Mouse (Mus musculus) liver, embryonic 14.5 days (tissue): ENCODE measurements around the gene Mdm2.

Experiments
- CTCF ChIP-seq: IDR thresholded peaks from 2 replicates; pipeline ENCODE4 v1.5.1; 2016; ENCODE audit warnings: antibody characterized with exemption, low read depth, control low read depth
- EP300 ChIP-seq: IDR thresholded peaks from 2 replicates; pipeline ENCODE4 v1.6.1; 2016; ENCODE audit warnings: antibody characterized with exemption, low read depth

DNA sequence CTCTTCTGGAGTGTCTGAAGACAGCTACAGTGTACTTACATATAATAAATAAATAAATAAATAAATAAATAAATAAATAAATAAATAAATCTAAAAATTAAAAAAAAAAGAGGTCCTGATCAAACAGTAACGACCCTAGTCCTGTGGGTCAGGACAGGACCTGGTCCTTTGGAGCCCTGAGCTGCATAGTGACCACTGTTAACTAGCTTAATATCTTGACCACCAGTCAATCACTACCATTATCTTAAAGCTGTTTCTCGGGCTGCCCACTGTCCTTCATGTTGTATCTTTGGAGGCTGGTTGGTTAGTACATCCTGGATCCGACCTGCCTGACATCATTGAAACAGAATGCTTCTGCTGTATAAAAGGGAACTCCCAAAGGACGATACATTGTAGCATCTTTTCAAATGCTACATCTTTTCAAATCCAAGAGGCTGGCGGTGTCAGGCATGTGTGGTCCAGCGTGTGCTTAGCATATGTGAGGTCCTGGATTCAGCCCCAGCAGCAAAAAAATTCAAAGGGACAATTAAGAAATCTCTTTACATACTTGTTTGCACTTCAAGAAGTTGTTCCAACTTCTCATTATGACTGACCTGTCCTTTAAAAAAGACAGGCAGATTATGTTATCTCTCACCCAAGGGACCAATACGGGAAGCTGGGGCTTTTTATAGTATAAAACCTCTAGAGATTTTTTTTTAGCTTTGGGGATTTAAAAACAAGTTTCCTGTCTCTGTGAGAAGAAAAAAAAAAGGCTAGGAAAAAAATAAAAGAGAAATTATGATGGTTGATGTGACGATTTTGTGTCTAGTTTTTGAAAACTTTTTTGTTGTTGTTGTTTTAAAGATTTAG lies 57.4 kb downstream of the Mdm2 start:
- TF ChIP-seq CTCF (no peak), EP300 (no peak)
